8 mouse cellular contexts compared by ENCODE assay signal in genomic region chr7:132781130-132781814, GRCm38 (mm10). TPM values are rescaled to one million over a fixed set of nuclear protein-coding genes. Genes with fewer than 3 reads are reported as not detected.
A peak's percentile ranks its signal among the peaks of the same experiment; 100 is the strongest.
DNase-seq lines count a peak whose midpoint lies in the region; ATAC-seq and TF ChIP-seq lines count a peak whose summit lies in the region.

No protein-coding gene starts in this region.

- H3K9me3 ChIP-seq in heart, embryonic 12.5 days (replicated peaks) = no peaks in the 10 kb centered on the region
- no peaks in the 10 kb centered on the region for H3K9me3 ChIP-seq in heart, postnatal 0 days (replicated peaks; ENCODE audit: control insufficient read depth, low read length)
- H3K9me3 ChIP-seq in midbrain, embryonic 13.5 days = no peaks in the 10 kb centered on the region

- no peak overlapping the region for H3K4me2 ChIP-seq in heart, embryonic 12.5 days
- no peak overlapping the region for H3K4me2 ChIP-seq in heart, postnatal 0 days (ENCODE audit: low read depth, low read length)
- H3K4me2 ChIP-seq in midbrain, embryonic 13.5 days (replicated peaks) = no peak overlapping the region

- 0 out of 2 replicates have a peak, but pooled peaks have one; percentile 5 for TF ChIP-seq CTCF in heart, postnatal 0 days (IDR thresholded peaks at IDR 0.05; ENCODE audit: low read depth)

- no peak for TF ChIP-seq EP300 in heart, postnatal 0 days (IDR thresholded peaks at IDR 0.05; ENCODE audit: low read depth)

- H3K36me3 ChIP-seq in heart, embryonic 12.5 days = peaks cover 12% of the 10 kb centered on the region; the same call in 1 of the 2 replicates
- H3K36me3 ChIP-seq in heart, postnatal 0 days (replicated peaks; ENCODE audit: control insufficient read depth, insufficient read depth, low read length) = peaks cover 8% of the 10 kb centered on the region; the same call in 1 of the 2 replicates
- H3K36me3 ChIP-seq in midbrain, embryonic 13.5 days = peaks cover 28% of the 10 kb centered on the region

- H3K27me3 ChIP-seq in heart, embryonic 12.5 days (replicated peaks) = no peaks in the 10 kb centered on the region
- no peaks in the 10 kb centered on the region for H3K27me3 ChIP-seq in heart, postnatal 0 days (ENCODE audit: control insufficient read depth, insufficient read depth, low read length)
- no peaks in the 10 kb centered on the region for H3K27me3 ChIP-seq in midbrain, embryonic 13.5 days

- no peak overlapping the region for H3K4me3 ChIP-seq in heart, embryonic 12.5 days
- no peak overlapping the region for H3K4me3 ChIP-seq in heart, postnatal 0 days (ENCODE audit: low read depth, low read length)
- no peak overlapping the region for H3K4me3 ChIP-seq in midbrain, embryonic 13.5 days (replicated peaks)

- no peak for DNase-seq in heart, adult 9 months (ENCODE audit: low spot score in 2 of 2)
- DNase-seq in ZHBTc4 (ENCODE audit: low read depth, low spot score) = peak; percentile 42
- DNase-seq in heart, postnatal 0 days (ENCODE audit: low spot score) = no peak
- no peak for DNase-seq in adrenal gland, postnatal 36 days
- DNase-seq in ovary, adult 18-20 months (ENCODE audit: low spot score) = no peak
- no peak for DNase-seq in adrenal gland, postnatal 4 days (ENCODE audit: low spot score in 2 of 2)

- ATAC-seq in heart, embryonic 12.5 days (ENCODE audit: insufficient number of reproducible peaks, low FRiP score) = no peak
- 0 out of 2 replicates have a peak, but pooled peaks have one; percentile 7 for ATAC-seq in heart, postnatal 0 days (ENCODE audit: insufficient read depth, low read depth)
- peak; percentile 85 for ATAC-seq in midbrain, embryonic 13.5 days

- peaks cover 75% of the 10 kb centered on the region for H3K4me1 ChIP-seq in heart, embryonic 12.5 days (replicated peaks)
- peaks cover 62% of the 10 kb centered on the region for H3K4me1 ChIP-seq in heart, postnatal 0 days (ENCODE audit: control insufficient read depth, insufficient read depth)
- peaks cover 29% of the 10 kb centered on the region for H3K4me1 ChIP-seq in midbrain, embryonic 13.5 days (replicated peaks)

- H3K9ac ChIP-seq in heart, embryonic 12.5 days = no peak overlapping the region
- H3K9ac ChIP-seq in heart, postnatal 0 days (replicated peaks; ENCODE audit: low read depth, low read length) = no peak overlapping the region
- 0 out of 2 replicates have a peak overlapping the region, but pooled peaks have one; percentile 11 for H3K9ac ChIP-seq in midbrain, embryonic 13.5 days (replicated peaks)

- 44% methylated on average over 7 of the region's 7 CpGs for WGBS in heart, embryonic 12.5 days
- WGBS in heart, postnatal 0 days = 45% methylated on average over 7 of the region's 7 CpGs
- WGBS in midbrain, embryonic 13.5 days = 7% methylated on average over 7 of the region's 7 CpGs

- peak overlapping the region; percentile 10; the same call in 1 of the 2 replicates for H3K27ac ChIP-seq in heart, embryonic 12.5 days (ENCODE audit: poor library complexity, severe bottlenecking)
- H3K27ac ChIP-seq in heart, postnatal 0 days (ENCODE audit: low read depth) = peak overlapping the region; percentile 51
- peak overlapping the region; percentile 67 for H3K27ac ChIP-seq in midbrain, embryonic 13.5 days

RNA-seq across cellular contexts. Expression of gene Fam53b, which starts 32.4 kb away (rescaled TPM):
- polyA plus RNA-seq in heart, embryonic 12.5 days (2016; fragmentation: Nextera tagmentation; extraction: Ambion mirVana) = 15.3 and 17.0 TPM in 2 replicates
- 18.6 and 28.6 TPM in 2 replicates for total RNA-seq in heart, postnatal 0 days (2014; rRNA removed; ENCODE audit: low replicate concordance)
- polyA plus RNA-seq in heart, postnatal 0 days (2015; fragmentation: Nextera tagmentation; extraction: Ambion mirVana) = 11.4 and 13.1 TPM in 2 replicates
- 21.7 and 23.4 TPM in 2 replicates for polyA plus RNA-seq in midbrain, embryonic 13.5 days (2015; fragmentation: Nextera tagmentation; extraction: Ambion mirVana)
- 10 to 100 TPM; 65.9 to 94.9 TPM for total RNA-seq in adrenal gland, postnatal 36 days (2021)
- total RNA-seq in adrenal gland, postnatal 4 days (2021) = 10 to 100 TPM; 69.7 to 74.4 TPM

Comparison
In these comparisons a context has a peak if more than half of its experiments do, and no peak if none do; other contexts are left out.
1. H3K27ac ChIP-seq: peak in every context shown above with its lines; median percentile 67 in midbrain, embryonic 13.5 days; 51 in heart, postnatal 0 days; 10 in heart, embryonic 12.5 days.